Mouse (Mus musculus) frontal cortex, postnatal 36 days (tissue): ENCODE results near the gene Cacna1c.

ENCODE experiments used
- DNase-seq, 2 experiments: peaks; one replicate each; pipeline ENCODE4 v3.0.0; 2022; ENCODE audit warnings: low spot score in 2 of 2

Cacna1c gene

DNA sequence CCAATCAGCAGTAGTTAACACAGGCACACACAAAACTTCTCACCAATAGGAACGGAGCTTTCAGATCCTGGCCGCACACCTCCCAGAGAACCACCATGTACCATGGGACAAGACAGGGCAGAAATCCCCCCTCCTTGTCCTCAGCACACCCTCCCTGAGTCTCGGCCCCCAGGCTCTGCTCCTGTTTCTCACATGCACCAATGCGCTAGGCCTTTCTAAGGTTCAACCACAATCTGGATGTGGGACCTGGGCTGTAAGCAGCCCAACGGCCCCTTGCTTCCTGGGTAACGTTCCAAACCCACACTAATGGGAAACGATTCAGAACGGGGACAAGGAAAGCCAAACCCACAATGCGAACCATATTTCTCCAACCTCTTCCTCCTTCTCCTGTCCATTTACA lies 237.7 kb downstream of the Cacna1c start:
- no peak for DNase-seq

GRCm38 (mm10) chr6:118956234-118956633 lies 240.0 kb downstream of the Cacna1c start:
- no peak for DNase-seq

- no peak for DNase-seq
Observed at GRCm38 (mm10) chr6:118955777-118956176, 240.4 kb downstream of the Cacna1c start.

- DNase-seq, result no peak
Observed at GRCm38 (mm10) chr6:118954988-118955554, 241.1 kb downstream of the Cacna1c start.

GRCm38 (mm10) chr6:118952377-118952776 lies 243.8 kb downstream of the Cacna1c start:
- no peak for DNase-seq

DNA sequence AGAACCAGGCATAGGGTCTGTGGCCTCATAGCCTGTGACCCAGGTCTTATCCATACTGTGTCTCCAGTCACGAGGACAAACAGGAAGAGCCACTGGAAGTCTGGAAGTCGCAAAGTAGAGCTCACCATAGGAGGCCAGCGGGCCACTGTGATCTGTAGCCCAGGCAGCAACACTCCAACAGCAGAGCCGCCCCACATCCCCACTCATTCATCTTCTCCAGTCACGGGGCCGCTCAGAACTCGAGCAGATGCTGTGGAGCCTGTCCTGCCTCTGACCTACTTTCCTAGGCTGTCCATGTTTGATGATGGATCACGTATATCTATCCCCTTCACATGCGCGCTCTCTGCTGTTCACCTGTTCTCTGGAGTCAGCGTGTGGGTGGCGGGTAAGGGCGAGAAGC lies 246.0 kb downstream of the Cacna1c start:
- DNase-seq, result peak in 1 of 2 experiments; percentile 21

DNA sequence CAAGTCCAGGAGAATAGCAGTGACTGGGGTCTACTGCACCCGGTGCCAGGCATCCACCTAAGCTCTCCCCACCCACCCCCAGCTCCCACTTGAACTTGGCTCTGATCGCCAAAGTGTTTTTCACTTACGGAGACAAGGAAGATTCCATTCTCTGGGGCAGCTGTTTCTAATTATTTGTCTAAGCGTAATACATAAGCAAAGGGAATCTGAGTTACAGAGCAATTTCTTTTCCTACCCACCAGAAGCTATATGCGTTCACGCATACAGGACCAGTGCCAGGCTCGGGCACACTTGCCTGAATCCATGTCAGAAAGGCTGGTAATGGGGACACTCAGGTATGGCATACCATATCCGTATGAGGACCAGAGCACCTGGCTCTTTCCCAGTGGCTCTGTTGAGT lies 248.9 kb downstream of the Cacna1c start:
- no peak for DNase-seq

GRCm38 (mm10) chr6:118946660-118947059 lies 249.6 kb downstream of the Cacna1c start:
- no peak for DNase-seq

GRCm38 (mm10) chr6:118944093-118944492 lies 252.1 kb downstream of the Cacna1c start:
- no peak for DNase-seq

- DNase-seq, result no peak
Observed at GRCm38 (mm10) chr6:118941816-118942215, 254.4 kb downstream of the Cacna1c start.

- DNase-seq, result no peak
Observed at GRCm38 (mm10) chr6:118941036-118941435, 255.2 kb downstream of the Cacna1c start.

DNA sequence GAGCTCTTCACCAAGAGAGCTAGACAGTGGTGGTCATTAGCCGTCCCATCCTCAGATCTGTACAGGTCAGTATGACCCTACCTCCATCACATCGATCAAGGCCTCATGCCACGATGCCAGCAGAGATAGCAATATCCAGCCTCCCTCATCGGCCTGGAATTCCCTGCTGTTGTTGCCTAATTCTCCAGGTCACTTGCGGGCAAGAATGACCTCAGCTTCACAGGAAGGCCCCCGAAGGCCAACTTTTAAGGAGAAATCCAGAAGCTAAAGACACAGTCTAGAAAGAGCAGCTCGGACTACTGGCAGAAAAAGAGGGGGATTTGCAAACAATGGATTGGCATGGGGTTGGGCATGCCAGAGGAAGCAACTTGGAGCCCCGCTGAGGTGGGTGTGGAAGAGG lies 256.6 kb downstream of the Cacna1c start:
- DNase-seq, result no peak

DNA sequence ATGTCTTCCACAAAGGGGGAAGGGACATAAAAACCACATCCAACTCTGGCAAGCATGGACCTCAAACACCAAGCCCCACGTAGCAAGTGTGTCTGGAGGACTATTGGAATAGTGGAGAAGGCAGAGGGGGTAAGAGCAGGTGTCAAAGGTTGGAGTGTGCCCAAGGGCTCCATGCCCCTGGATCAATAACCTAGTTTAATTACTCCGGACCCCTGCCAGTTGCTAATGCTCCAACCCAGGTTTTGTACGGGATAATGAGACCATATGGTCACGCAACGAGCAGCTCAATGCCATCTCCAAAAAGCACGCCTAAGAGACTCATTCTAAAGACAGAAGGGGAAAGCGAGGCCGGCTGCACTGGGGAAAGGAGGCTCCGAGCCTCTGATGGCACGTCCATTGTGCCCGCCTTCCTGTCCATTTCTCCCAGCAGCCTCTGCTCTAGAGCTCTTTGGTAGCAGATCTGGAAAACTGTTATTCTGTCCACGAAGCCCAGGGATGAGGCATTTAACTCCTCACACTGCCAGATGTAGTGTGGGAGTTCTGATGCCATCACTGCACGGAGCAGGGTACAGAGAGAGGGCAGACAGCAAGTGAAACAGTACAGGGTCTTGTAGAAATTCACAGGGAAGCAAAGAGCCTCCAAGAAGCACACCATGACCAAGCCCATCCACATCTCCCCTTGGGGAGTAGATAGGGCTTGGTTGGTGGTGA lies 257.7 kb downstream of the Cacna1c start:
- DNase-seq, result peak in 1 of 2 experiments; percentile 40

DNA sequence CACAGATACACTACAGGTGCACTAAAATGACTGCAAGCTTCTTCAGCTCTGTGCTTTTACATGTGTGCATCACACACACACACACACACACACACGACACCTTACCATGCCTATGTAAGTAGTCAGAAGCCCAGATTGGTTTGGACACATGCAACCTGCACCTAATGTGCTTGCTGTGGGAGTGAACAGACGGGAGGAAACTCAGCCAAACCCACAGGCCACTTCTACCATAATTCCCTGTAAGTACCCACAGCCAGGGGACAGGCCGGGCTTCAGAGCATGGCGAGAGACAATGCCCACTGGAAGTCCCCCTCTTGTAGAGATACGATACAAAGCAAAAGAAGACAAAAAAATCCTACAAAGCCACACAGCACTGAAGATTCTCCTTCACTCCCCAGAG lies 258.7 kb downstream of the Cacna1c start:
- DNase-seq, result no peak

DNA sequence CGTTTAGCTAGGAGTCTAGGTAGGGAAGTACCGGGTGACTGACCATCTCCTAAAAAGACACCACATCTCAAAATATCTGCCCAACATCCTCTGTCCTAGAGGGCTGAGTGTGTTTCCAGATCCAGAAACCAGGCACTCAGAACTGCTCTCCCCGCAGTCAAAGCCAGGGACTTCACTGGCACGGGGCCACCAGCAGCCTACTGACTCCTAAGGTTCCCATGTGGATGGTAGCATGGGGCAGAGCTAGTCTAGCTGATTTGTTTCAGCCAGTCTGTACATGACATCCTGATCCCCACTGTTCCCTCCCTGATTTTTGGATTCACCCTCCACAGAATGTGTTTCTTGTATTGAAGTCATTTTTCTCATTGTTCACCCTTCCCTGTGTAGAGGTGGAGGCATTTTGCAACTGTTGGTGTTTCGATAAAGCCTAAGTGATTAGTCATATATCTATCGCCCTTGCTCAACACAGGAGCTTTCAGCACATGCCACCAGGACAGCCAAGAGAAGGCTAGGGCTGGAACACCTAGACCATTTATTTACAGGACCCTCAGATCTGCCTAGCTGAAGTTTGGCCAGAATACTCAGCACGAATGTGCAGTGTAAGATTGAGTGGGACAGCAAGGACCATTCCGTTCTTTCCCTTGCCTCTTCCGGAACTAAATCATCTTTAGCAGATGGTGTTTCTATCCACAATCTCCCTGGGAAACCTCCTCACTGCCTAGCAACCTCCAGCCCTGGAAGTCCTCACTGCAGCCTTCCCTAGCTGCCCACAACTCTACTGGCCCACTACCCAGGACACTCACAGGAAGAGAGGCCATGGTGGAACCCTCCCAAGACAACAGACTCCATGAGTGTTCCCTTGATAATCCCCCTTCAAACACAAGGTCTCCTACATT lies 260.4 kb downstream of the Cacna1c start:
- DNase-seq, result peak in 1 of 2 experiments; percentile 42

DNA sequence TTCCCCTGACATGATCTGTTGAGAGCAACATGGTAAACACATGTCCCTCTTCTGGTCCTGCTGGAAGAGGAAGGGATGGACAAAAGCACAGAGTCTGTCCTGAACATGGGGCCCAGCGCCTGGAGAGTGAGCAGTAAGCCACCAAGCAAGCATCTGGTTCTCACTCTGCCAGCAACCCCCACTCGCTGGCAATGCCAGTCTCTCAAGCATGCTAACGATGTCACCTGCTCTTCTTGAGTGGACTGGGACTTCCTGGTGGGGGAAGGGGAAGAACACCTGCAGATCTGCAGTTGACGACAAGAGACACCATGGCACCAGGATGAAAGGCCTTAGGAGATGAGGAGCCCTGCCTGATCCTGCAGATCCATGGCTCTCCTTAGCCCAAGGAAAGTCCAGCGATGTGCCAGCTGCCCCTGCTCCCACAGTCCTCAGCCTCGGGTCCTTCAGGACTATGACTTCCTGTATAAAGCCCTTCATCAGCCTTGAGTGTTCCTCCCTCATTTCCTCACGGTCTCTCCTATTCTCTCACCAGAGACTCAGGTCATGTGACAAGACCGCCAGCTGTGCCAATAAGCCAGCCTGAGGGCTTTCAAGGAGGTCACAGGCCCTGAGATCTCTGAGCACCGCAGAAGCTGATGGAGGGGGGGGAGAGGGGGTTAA lies 261.8 kb downstream of the Cacna1c start:
- DNase-seq, result no peak

GRCm38 (mm10) chr6:118933017-118933594 lies 263.1 kb downstream of the Cacna1c start:
- DNase-seq, result peak in 1 of 2 experiments; percentile 28

DNA sequence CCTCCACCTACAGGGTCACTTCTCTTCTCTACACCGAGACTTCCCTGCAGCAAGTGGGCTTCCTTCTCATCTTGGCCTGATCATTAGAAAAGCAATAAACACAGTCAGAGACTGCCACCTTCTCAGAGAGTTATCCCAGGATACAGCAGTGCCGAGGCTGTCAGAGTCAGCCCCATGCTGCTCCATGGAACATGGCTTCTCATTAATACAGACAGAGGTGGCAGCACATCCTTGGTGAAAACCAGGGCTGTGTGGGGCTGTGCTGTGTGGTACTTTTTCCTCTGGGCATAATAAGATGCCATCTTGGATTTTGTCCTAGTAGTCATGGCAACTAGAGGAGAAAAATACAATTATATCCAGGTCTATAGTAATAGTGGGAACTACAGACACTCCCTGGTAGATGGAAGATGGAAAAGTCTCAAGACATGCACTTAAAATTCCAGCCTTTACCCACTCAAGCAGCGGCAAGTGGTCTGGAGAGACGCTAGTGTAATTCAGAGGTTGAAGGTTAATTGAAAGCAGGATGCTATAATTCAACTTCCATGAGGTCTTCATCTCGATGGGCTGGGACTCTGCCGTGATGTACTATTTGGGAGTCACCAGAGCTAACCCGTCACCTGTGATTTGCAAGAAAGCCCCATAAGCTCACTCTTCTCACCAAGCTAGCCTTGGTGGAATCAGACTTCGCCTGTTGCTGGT lies 264.1 kb downstream of the Cacna1c start:
- no peak for DNase-seq

DNA sequence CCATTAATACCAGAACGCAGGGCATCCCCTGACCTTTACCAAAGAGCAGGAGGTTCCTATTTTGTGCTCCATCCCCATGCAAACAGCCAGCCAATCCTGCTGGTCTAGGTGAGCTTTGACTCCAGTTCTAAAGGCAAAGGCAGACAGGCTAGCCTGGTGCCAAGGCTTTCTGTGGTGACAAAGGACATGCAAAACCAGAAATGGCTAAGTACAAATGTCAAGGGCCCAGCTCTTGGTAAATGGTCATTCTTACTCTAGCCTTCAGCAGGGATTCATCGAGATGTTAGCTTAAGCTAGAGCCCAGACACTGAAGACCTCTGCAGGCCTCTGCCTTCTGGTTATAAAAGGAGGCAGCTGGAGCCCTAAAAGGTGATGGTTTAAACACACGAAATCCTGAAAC lies 269.5 kb downstream of the Cacna1c start:
- no peak for DNase-seq

DNA sequence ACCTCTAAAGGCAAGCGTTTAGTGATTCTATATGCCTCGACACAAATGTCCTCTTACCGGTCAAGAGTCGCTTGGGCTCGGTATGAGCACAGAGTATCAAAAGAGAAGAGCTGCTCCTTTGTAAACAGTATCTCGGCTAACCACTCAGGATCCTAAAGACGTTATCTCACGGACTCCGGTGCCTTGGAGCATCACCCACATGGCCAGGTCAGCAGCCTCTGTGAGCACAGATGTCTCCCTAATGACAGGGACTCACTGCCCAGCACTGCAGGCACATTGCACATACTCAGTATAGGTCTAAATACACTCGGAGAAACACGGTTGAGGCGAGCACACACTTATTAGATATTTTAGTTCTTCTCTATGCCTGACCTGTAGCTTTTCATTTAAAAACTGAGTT lies 271.8 kb downstream of the Cacna1c start:
- no peak for DNase-seq

- DNase-seq, result no peak
Observed at GRCm38 (mm10) chr6:118923926-118924325, 272.3 kb downstream of the Cacna1c start.
